Mouse (Mus musculus): ENCODE results near the gene Tdgf1.

GRCm38 (mm10) chr9:110907838-110908630 is 37.9 kb downstream of the Tdgf1 start:
- no peak for TF ChIP-seq CTCF (IDR thresholded peaks at IDR 0.05; ENCODE audit: low read depth)
- TF ChIP-seq EP300 (IDR thresholded peaks at IDR 0.05; ENCODE audit: low read depth): no peak

All from liver, embryonic 14.5 days (tissue).